Mouse (Mus musculus) B cell, adult 2 months (primary cell): ENCODE data around the gene Nfatc2ip.
A peak's percentile ranks its signal among the peaks of the same experiment; 100 is the strongest.

Experiments
- DNase-seq, 2 experiments: peaks; one replicate each; pipeline ENCODE4 v3.0.0; 2022

Gene Nfatc2ip

DNA sequence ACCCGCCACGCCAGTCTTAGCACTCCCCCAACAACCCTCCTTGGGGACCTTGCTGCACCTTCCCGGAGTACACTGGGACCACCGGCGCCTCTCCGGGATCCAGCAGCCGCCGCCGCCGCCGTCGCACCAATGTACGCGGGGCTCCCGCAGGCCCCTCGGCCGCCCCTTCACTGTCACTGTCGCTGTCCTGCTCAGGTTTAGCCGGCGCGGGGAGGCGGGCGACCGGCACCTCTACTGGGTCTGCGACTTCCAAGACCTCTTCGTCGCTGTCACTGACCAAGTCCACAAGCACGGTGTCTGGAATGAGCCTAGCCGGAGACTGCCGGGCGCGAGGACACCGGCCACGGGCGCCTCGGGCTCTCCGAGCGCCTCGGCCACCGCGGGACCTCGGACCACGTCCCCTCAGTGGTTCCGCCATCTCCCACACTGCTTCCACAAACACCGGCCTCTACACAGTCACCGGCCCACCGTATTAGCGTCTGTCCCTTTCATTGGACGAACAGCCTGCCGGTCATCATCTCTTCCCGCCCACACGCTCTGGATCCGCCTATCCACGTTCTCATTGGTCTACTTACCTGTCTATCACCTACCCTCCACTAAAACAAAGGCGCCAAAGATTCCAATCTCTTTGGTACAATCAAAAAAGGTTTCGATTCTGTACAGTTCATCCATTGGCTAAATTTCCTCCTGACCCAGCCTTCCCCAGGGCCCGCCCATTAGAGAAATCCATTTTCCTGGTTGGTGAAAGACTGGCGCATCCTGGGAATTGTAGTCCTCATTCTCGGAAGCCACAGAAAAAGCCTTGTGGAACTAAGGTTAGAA, at the start of gene Nfatc2ip:
Gene Nfatc2ip, minus strand, starts transcription at position 440 of the 822 bp plus-strand sequence.
- peak; percentile 92 for DNase-seq

GRCm38 (mm10) chr7:126446217-126446616, 49.7 kb upstream of the Nfatc2ip start:
- no peak for DNase-seq

DNA sequence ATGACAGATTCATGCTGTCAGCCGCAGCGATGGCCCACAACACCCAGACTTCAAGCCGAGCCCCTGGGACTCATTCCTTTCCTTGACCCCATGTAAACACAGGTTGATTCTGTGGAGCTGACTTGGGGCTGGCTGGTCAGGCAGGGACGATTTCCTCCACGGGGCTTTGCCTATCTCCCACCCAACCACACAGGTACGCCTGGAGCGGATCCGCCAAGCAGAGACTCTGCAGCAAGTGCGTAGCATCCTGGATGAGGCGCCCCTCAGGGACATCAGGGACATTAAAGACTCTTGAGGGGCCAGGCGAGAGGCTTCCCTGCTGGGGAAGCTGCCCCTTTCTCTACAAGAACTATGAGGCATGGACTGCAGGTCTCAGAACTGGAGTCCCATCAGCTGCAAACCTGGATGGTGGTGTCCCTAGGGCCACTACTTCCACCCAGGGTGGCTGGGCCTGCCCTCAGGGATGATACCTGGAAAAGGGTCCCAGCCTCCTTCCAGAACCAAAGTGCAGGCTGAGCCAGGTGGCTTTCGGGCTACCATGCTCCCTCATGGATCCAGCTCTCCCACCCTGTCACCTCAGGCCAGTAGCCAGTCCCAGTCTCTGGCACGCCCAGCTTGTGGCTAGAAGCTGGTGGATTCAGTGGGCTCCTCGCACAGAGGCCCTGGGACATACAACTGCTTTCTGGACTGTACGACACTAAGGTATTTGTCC, 48.7 kb upstream of the Nfatc2ip start:
- no peak for DNase-seq

- no peak for DNase-seq
Observed at GRCm38 (mm10) chr7:126444536-126444935, 48.0 kb upstream of the Nfatc2ip start.

- no peak for DNase-seq
Observed at GRCm38 (mm10) chr7:126443997-126444396, 47.5 kb upstream of the Nfatc2ip start.

GRCm38 (mm10) chr7:126440134-126440533, 43.6 kb upstream of the Nfatc2ip start:
- DNase-seq, result no peak

- DNase-seq, result peak; percentile 80 to 81
Observed at GRCm38 (mm10) chr7:126436851-126437250, 40.3 kb upstream of the Nfatc2ip start.

- no peak for DNase-seq
Observed at GRCm38 (mm10) chr7:126435801-126436200, 39.3 kb upstream of the Nfatc2ip start.

DNA sequence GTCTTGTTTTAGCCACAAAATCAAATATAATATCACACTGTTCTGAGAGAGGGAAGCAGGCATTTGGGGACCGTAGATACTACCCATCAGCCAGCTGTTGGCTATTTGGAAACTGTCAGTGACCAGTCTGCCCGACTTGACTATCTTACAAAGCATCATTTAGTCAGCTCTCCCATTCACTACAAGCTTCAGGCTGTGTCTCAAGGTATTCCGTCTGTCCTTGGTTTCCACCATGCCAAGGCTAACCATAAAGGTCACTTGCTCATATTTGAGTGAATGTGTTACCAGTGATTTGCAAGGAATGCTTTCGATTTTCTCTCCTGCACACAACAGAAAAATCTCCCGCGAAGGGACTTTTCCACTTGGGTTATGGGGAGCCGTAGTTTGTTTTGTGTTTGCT, 38.2 kb upstream of the Nfatc2ip start:
- no peak for DNase-seq

DNA sequence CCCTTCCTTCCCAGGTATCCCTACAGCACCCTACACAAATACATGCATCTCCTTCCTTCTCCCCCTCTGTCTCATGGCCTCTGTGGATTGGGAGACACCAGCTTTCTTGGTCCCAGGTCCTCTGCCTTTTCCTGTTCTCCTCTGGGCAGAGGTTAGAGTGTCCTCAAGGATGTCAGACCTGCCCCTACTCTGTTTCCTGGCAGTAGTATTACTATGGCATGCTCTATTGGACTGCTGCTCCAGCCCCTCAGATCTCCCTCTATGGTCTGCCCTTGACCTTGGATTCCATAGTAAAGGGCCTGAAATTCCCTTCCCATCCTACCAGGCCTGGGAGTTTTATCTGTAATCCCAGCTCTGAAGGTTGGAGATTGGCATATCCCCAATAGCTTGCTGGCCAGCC, 33.6 kb upstream of the Nfatc2ip start:
- no peak for DNase-seq

- no peak for DNase-seq
Observed at GRCm38 (mm10) chr7:126429503-126429898, 33.0 kb upstream of the Nfatc2ip start.

DNA sequence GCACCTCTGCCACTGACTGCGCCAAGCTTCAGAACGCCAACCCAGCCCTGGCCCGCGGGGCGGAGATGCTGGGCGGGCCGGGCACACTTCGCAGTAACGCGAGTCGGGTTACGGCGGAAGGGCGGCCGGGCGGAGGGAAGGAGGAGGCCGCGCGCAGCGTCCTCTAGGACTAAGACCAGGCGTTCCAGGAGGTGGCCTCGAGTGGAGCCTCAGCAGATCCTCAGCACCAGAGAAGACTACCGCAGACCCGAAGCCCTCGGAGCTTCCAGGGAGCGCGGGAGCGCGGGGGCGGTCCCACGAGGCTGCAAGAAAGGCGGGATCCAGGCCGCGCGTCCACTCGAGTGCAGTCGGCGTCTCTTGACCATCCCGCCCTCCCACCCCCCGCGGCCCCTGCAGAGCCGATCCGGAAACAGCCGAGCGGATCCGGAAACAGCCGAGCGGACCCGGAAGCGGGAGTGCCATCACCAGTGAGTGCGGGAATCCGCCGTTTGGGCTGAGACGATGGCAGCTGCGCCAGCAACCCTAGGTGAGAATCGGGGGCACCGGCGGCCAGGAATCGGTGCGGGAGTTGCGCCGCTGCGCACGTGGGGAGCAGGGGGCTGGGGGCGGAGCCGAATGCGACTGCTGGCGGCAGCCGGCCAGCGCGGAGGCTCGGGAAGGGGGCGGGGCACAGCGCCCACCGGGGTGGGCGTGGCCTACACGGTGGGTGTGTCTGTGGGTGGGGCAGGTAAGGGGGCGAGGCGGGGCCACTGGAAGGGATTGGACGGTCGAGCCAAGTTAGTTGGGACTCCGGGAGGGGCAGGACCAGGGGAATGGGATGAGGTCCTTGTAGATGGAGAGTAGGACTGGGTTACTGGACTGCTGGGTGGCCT, 32.3 kb upstream of the Nfatc2ip start, which contains the start of gene Rabep2:
Gene Rabep2, plus strand, starts transcription at position 129 of the 872 bp plus-strand sequence.
- peak; percentile 93 to 94 for DNase-seq

DNA sequence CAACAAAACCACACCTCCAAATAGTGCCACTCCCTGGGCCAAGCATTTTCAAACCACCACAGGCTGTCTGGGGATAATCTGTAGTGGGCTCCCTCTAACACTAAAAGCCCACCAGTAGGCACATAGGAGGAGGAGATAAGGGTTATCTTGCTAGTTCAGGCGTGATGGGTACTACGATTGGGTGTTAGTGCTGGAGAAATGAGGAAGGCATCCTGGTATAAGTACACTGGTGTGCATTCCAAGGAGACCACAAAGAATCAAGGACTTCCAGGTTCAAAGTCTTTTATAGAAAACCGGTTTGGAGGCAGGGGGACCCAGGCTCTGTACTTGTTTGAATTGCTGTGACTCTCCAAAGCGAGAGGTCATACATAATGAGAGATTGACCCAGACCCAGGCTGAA, 31.6 kb upstream of the Nfatc2ip start:
- DNase-seq, result peak in 1 of 2 experiments; percentile 22

GRCm38 (mm10) chr7:126427323-126427860, 30.9 kb upstream of the Nfatc2ip start:
- no peak for DNase-seq

GRCm38 (mm10) chr7:126424161-126424560, 27.6 kb upstream of the Nfatc2ip start:
- peak; percentile 24 to 26 for DNase-seq

GRCm38 (mm10) chr7:126421756-126422155, 25.2 kb upstream of the Nfatc2ip start:
- peak; percentile 67 for DNase-seq

DNA sequence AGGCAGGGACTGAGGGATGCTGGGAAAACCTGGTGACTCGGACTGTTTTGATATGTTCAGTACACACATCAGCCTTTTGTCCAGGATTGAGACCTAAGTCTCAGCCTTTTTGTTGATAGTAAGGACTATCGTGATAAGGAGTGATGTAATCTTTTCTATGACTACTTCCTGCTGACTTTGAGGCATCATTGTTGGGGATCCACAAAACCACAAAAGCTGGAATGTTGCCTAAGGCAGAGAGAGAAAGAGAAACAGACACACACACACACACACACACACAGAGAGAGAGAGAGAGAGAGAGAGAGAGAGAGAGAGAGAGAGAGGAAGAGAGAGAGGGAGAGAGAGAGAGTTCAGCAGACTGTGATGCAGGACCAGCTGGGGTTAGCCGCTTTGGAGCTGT, 22.0 kb upstream of the Nfatc2ip start:
- DNase-seq, result no peak

DNA sequence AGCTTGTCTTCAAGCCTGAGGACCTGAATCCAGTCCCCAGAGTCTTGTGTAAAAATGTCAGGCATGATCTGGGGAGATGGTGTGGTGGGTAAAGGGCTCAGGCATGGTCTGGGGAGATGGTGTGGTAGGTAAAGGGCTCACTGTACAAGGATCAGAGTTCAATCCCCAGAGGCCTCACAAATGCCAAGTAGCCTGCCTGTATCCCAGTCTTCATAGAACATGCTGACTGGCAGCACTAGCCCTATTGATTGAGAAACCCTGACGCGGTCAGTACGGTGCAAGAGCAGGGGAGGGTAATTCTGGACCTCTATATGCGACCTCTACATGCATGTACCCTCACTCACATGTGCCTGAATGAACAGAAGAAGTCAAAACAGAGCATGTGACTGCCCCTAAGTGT, 21.1 kb upstream of the Nfatc2ip start:
- DNase-seq, result peak; percentile 24 to 29

GRCm38 (mm10) chr7:126417045-126417444, 20.5 kb upstream of the Nfatc2ip start:
- DNase-seq, result peak; percentile 66

DNA sequence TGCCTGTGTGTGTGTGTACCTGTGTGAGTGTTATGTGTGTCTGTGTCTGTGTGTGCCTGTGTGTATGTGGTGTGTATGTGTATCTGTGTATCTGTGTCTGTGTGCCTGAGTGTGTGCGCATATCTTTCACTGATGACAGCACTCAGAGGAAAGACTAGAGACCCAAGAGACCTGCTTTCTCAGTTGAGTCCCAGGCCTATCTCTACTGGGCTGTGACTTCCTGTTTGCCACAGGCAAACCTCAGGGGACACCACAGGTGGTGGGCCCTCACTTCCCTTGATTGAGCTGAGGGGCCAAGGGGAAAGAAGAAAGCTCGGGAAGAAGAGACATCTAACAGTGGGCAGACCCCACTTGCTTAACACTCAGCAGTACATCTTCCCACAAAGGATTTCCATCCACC, 20.1 kb upstream of the Nfatc2ip start:
- peak; percentile 78 to 83 for DNase-seq

- DNase-seq, result peak; percentile 73 to 75
Observed at GRCm38 (mm10) chr7:126414725-126415124, 18.2 kb upstream of the Nfatc2ip start, which contains the start of gene Cd19. Gene Cd19 (minus strand): TSS chr7:126414889.

GRCm38 (mm10) chr7:126411061-126411460, 14.5 kb upstream of the Nfatc2ip start:
- DNase-seq, result no peak

DNA sequence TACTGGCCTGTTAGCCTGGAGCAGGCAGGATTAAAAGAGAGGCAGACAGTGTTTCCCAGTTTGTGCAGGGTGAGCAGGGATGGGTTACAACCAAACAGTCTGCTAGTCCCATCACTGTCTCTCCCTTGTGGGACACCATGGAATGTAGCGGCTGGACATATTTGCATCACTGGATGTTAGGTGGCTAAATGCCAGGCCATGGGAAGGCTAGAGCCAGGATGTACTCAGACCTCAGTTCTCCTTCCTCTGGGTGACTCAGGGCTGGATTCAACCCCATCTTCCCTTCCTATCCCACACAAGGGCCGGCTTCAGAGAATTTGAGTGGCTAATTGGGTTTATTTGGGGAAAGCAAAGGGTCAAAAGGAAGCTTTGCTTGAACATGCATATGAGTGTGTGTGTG, 12.1 kb upstream of the Nfatc2ip start:
- DNase-seq, result no peak
